Mouse (Mus musculus) heart, adult 2 months (tissue): Measurements from ENCODE around the gene Srrm2. TPM values are rescaled to one million over a fixed set of nuclear protein-coding genes. Genes with fewer than 3 reads are reported as not detected.

ENCODE experiments used
- DNase-seq, 2 experiments: peaks; one replicate each; pipeline ENCODE4 v3.0.0; 2021
- H3K27ac ChIP-seq: fragments of 200-600 bp; 2 replicates; pipeline ENCODE4 v1.8.1; 2022
- H3K27me3 ChIP-seq: fragments of 200-500 bp; 2 replicates; pipeline ENCODE4 v1.6.1; 2012; ENCODE audit warnings: mild to moderate bottlenecking, low read length, inconsistent platforms, mixed read lengths; ENCODE audit not compliant: control insufficient read depth, insufficient read depth
- H3K36me3 ChIP-seq: fragments of 200-500 bp; 2 replicates; pipeline ENCODE4 v1.6.1; 2012; ENCODE audit warnings: low read length, inconsistent platforms; ENCODE audit not compliant: control insufficient read depth, insufficient read depth
- H3K4me1 ChIP-seq: fragments of 200-500 bp; 2 replicates; pipeline ENCODE4 v1.6.1; 2011; ENCODE audit warnings: low read length; ENCODE audit not compliant: control insufficient read depth, insufficient read depth
- H3K4me3 ChIP-seq: fragments of 200-600 bp; 2 replicates; pipeline ENCODE4 v1.8.1; 2022
- H3K79me2 ChIP-seq: fragments of 200-500 bp; replicated peaks from 2 replicates; pipeline ENCODE4 v1.6.1; 2012; ENCODE audit warnings: mild to moderate bottlenecking, inconsistent platforms, low read length, moderate library complexity, mixed read lengths; ENCODE audit not compliant: control insufficient read depth, insufficient read depth
- H3K9ac ChIP-seq: fragments of 200-500 bp; 2 replicates; pipeline ENCODE4 v1.6.1; 2012; ENCODE audit warnings: low read depth, mild to moderate bottlenecking, control low read depth, inconsistent platforms, low read length, mixed read lengths
- CTCF ChIP-seq: fragments of 200-600 bp; IDR thresholded peaks from 2 replicates; pipeline ENCODE4 v1.8.1; 2022; ENCODE audit warnings: antibody characterized with exemption, mild to moderate bottlenecking, moderate library complexity
- EP300 ChIP-seq: fragments of 200-500 bp; IDR thresholded peaks from 2 replicates; pipeline ENCODE4 v1.6.1; 2011; ENCODE audit warnings: low read depth, low read length, control low read depth; ENCODE audit not compliant: insufficient read depth
- POLR2A ChIP-seq: fragments of 200-500 bp; IDR thresholded peaks from 2 replicates; pipeline ENCODE4 v1.6.1; 2011; ENCODE audit warnings: mild to moderate bottlenecking, low read depth, low read length, control low read depth; ENCODE audit not compliant: insufficient read depth
- WGBS: fragments of 180-500 bp; shearing (Covaris S2); methylation state at CpG from one replicate; pipeline ENCODE4 v1.1.7; 2018; 5-methylcytosine and 5-hydroxymethylcytosine counted together
- intact Hi-C: fragments of 180-260 bp; cut with DNase I; formaldehyde crosslinking; loops from one replicate; pipeline ENCODE4 v1.15.1; 2025
- polyA plus RNA-seq: library from polyadenylated mRNA; depleted of rRNA; stranded (reverse); fragments of >200 nt; gene quantifications from 2 replicates; pipeline ENCODE4 v1.2.3, GENCODE M21; 2012
- total RNA-seq, 2 experiments: library from RNA; stranded (reverse); gene quantifications; 2 replicates each; pipeline ENCODE4 v1.2.3; 2021

Srrm2 gene
- total and polyA plus RNA-seq, 3 experiments: 157 to 318 (median 161) TPM

DNA sequence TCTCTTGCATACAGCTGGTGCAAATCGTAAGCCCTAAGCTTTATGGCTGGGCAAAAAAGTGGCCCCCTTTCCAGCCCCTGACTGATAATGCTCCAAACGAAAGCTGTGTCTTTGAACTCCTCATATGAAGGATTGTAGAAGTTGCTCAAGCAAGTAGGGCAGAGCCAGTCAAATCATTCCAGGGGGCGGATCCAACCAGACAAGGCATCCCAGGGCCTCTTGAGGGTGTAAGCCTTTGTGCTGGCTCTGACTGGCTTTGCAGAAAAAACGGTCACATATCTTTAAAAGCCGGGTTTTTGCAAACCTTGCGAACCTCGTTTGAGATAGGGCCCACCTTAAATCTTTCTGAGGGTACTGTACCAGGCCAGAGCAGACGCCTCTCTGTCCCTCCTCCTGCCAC lies 46.3 kb upstream of the Srrm2 start:
- TF ChIP-seq EP300 (no peak), POLR2A (no peak), CTCF (no peak)
- peaks cover 13% of the 10 kb centered on the region for H3K27me3 ChIP-seq
- H3K27ac ChIP-seq: no peak overlapping the region
- H3K4me1 ChIP-seq: peaks cover 2% of the 10 kb centered on the region; the same call in 1 of the 2 replicates
- no peaks in the 10 kb centered on the region for H3K79me2 ChIP-seq
- no peak overlapping the region for H3K4me3 ChIP-seq
- 61% methylated on average over 8 of the region's 8 CpGs for WGBS
- H3K9ac ChIP-seq: no peak overlapping the region
- no peaks in the 10 kb centered on the region for H3K36me3 ChIP-seq
- DNase-seq: no peak
- intact Hi-C loops: no loop called here

DNA sequence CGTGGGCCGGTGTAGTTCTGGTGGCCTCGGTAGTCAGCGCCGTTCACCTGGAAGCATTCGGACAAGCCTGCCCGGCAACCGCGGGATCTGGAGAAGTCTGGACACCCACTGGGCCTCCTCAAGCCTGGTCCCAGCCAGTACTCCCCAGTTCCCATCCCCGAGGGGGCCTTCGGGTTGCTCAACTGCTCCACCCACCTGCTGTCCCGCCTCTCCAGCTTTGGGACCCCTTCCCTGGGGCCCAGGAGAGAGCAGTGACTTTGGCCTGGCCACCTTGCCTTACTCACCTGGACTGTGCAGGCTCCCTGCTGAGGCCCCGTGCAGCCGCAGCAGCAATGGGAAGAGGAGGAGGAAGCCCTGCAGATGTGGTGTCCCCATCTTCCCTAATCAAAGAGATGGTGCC lies 45.7 kb upstream of the Srrm2 start:
- WGBS: 10% methylated on average over 14 of the region's 14 CpGs
- no peak for TF ChIP-seq EP300
- no peak for TF ChIP-seq POLR2A
- TF ChIP-seq CTCF: no peak
- Histone ChIP-seq H3K79me2 (no peaks in the 10 kb centered on the region), H3K36me3 (no peaks in the 10 kb centered on the region), H3K27me3 (peaks cover 13% of the 10 kb centered on the region), H3K9ac (no peak overlapping the region), H3K4me3 (no peak overlapping the region), H3K4me1 (peaks cover 5% of the 10 kb centered on the region; the same call in 1 of the 2 replicates), H3K27ac (no peak overlapping the region)
- DNase-seq: no peak
- intact Hi-C loops: loop anchor here (5.0 kb wide), 1 partner anchor 43 kb away; the partner anchor contains the start of gene Flywch2

DNA sequence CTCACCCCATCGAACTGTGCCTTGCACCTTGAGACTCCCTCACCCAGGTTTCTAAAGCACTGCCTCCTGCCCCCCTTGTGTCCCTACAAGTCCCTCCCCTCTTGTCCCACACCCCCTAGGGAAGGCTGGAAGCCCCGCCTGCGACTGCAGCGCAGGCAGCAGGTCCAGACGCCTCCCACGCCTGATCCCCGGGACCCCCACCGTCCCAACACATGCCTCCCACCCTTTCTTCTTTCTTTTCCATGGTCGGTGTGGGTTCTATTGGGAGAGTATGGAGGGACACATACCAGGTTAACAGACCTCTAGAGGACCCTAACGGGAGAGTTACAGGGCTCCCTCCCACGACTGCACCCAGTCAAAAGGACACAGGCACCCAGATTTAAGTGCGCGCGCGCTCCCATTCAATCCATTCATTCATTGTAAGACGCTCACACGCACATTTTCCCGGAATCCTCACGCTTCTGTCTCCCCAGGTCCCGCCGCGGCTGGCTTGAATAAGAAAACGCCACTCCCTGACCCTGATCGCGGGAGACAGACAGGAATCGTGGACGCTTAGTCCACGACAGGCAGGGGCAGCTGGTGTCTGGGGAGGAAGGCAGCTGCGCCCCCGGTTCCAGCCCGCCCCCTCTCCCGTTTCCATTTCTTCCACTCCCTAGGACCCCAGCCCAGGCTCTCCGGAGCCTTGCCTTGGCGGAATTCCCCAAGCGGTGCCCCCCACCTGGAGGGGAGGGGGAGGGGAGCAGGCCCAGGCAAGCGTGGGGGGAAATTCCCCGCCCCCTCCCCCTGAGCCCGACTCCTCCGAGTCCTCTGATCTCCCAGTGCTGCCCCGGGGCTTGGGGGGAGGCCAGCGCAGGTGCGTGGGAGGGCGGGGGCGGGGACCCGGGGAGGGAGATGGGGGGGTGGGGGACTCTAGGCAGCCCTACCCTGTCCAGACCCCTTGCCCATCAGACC lies 44.8 kb upstream of the Srrm2 start, which contains the start of gene Kremen2:
TSS of gene Kremen2 (minus strand) at position 533 of the 951 bp plus-strand sequence.
- Histone ChIP-seq H3K27ac (no peak within 1 kb of the TSS), H3K4me3 (no peak within 1 kb of the TSS; the same call in 1 of the 2 replicates), H3K36me3 (no peaks in the 10 kb centered on the region), H3K79me2 (no peaks in the 10 kb centered on the region), H3K4me1 (peaks cover 5% of the 10 kb centered on the region; the same call in 1 of the 2 replicates), H3K27me3 (peaks cover 13% of the 10 kb centered on the region), H3K9ac (no peak within 1 kb of the TSS)
- intact Hi-C loops: loop anchor here (5.0 kb wide), 1 partner anchor 42 kb away; the partner anchor contains the start of gene Flywch2
- DNase-seq: no peak
- no peak for TF ChIP-seq EP300
- 1% methylated on average over 37 of the region's 45 CpGs for WGBS

DNA sequence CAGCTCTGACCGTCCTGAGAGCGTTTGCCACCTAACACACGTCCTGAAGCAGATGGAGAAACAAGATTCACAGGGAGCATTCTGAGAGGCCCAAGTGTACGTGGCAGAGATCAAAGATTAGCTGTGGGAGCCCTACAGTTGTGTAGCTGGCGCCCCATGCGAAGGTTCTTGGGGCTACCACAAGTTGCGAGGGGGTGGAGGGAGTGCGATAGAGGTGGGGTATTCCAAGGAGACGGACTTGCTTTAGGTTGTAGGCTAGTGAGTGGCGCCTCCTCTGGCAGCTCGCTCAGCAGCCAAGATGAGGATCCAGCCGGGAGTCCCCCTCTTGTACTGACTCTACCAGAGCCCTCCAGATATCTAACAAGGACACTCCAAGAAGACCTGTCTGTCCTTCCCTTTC lies 44.0 kb upstream of the Srrm2 start:
- Histone ChIP-seq H3K27me3 (peaks cover 13% of the 10 kb centered on the region), H3K79me2 (no peaks in the 10 kb centered on the region), H3K4me1 (peaks cover 4% of the 10 kb centered on the region; the same call in 1 of the 2 replicates), H3K9ac (no peak overlapping the region), H3K4me3 (no peak overlapping the region), H3K36me3 (no peaks in the 10 kb centered on the region), H3K27ac (no peak overlapping the region)
- TF ChIP-seq CTCF (peak; percentile 32), POLR2A (no peak)
- intact Hi-C loops: loop anchor here (5.0 kb wide), 1 partner anchor 41 kb away; the partner anchor contains the start of gene Flywch2
- no peak for DNase-seq
- WGBS: 17% methylated on average over 12 of the region's 12 CpGs

DNA sequence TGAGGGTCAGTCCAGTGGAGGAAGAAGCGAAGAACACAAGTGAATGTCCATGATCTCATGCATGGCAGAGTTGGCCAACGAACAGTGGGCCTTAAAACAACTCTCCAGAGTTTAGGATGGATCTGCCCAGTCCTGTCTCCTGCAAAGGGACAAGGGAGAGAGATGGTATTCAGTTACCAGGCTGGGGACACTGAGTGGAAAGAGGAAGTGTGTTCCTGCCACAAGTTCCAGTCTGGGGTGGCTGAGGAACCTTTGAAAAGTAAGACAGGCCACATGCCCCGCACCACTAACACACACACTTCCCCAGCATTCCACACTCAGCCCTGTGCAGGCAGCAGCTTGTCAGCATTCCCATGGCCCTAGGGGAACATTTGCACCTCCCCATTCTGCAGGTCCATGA lies 43.6 kb upstream of the Srrm2 start:
- H3K36me3 ChIP-seq: no peaks in the 10 kb centered on the region
- TF ChIP-seq EP300: no peak
- no peak for TF ChIP-seq CTCF
- no peak for TF ChIP-seq POLR2A
- no peak overlapping the region for H3K9ac ChIP-seq
- no peak for DNase-seq
- H3K27ac ChIP-seq: no peak overlapping the region
- no peaks in the 10 kb centered on the region for H3K79me2 ChIP-seq
- peaks cover 13% of the 10 kb centered on the region for H3K27me3 ChIP-seq
- WGBS: 83% methylated on average over 3 of the region's 3 CpGs
- intact Hi-C loops: loop anchor here (5.0 kb wide), 1 partner anchor 41 kb away; the partner anchor contains the start of gene Flywch2
- H3K4me3 ChIP-seq: no peak overlapping the region
- H3K4me1 ChIP-seq: peaks cover 4% of the 10 kb centered on the region; the same call in 1 of the 2 replicates

DNA sequence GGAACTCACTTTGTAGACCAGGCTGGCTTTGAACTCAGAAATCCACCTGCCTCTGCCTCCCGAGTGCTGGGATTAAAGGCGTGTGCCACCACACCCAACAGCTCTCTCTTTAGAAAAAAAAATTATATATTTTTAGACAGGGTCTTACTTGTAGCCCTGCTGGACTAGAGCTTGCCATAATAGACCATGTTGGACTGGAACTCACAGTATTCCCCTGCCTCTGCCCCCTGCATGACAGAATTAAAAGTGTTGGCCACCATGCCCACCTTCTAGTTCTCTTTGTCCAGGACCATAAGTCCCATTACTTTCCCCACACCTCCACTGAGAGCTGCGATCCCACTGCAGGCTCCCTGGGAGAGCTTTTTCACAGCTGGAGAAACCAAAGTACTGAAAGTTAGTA lies 42.9 kb upstream of the Srrm2 start:
- Histone ChIP-seq H3K4me3 (no peak overlapping the region), H3K27me3 (peaks cover 11% of the 10 kb centered on the region), H3K36me3 (no peaks in the 10 kb centered on the region), H3K9ac (no peak overlapping the region), H3K27ac (no peak overlapping the region), H3K4me1 (peaks cover 4% of the 10 kb centered on the region; the same call in 1 of the 2 replicates), H3K79me2 (no peaks in the 10 kb centered on the region)
- intact Hi-C loops: loop anchor here (5.0 kb wide), 1 partner anchor 40 kb away; the partner anchor contains the start of gene Flywch2
- WGBS: 84% methylated on average over 3 of the region's 3 CpGs
- no peak for TF ChIP-seq POLR2A
- no peak for TF ChIP-seq CTCF
- no peak for TF ChIP-seq EP300
- no peak for DNase-seq
